Mouse (Mus musculus) hindlimb bud, embryonic 11.5 days (tissue): ENCODE results near the gene Ogdh.
"Not testable (repeated sequence)": the region's sequence is repeated elsewhere in the genome, so short reads cannot be mapped to it uniquely, and the experiment has no call there.

Experiments used
- DNase-seq: peaks from one replicate; pipeline ENCODE4 v3.0.0-alpha.2; 2012; ENCODE audit warnings: low read depth, low spot score; ENCODE audit errors: extremely low spot score

The Ogdh gene

GRCm38 (mm10) chr11:6291401-6292115, at the start of gene Ogdh:
Gene Ogdh (plus strand): TSS chr11:6291633.
- DNase-seq: peak; percentile 89

DNA sequence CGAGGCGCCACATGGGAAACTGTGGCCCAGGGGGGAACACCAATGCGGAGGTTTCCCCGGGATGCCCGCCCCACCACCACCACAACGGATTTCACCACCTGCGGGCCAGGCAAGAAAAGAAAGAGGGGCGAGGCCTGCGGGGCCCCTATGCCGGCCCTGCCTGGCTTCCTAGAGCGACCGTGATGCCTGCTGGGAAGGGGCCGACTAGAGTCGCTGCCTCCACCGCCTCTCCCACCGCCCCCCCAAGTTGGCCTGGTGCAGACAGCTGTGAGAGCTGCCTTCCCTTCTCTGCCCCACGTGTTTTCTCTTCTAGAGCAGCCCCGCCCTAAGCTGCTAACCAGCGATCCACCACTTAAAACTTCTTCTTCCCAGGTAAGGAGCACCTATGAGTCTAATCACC, 46.7 kb upstream of the Ogdh start:
- DNase-seq: no peak

DNA sequence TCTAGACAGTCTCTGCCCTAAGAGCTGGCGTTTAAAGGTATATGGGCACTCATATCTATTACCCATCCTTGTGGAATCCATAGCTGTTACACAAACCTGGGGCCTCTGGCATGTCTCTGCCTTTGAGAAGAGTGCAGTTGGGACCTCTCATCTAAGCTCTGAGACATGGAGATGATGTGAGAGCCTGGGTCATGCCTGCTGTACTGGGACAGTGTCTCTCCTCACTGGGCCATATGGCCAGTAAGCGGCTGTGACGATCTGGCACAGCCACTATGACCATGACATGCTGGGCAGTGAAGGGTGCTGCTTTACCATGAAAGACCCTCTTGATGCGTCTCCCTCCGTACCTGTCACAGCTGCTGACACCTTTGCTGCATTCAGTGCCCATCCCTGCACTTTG, 39.2 kb upstream of the Ogdh start:
- DNase-seq: no peak

DNA sequence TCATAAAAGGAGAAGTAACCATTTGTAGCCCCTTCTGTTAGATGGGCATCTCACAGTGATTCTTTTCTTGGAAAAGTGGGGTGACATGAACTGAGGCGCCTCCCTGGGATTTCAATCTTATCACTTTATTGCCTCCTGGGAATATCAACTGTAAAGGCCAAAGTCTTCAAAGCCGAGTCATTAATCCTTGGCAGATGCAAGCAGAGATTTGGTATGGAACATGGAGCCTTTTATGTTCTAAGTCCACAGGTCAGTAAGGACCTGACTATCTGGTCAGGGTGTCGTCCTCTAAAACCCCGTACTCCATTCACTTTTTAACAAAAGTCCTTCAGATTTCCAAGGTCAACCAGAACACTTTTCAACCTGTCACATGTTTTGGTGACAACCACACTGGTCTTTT, 38.6 kb upstream of the Ogdh start:
- DNase-seq: no peak

DNA sequence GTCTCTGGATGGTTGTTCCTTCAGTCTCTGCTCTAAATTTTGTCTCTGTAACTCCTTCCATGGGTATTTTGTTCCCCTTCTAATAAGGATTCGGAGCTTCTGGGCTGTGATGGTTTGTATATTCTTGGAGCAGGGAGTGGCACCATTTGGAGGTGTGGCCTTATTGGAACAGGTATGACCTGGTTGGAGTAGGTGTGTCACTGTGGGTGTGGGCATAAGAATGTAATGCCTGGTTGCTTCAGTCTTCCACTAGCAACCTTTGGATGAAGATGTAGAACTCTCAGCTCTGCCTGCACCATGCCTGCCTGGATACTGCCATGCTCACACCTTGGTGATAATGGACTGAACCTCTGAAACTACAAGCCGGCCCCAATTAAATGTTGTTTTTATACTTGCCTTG, 36.8 kb upstream of the Ogdh start:
- DNase-seq: not testable (repeated sequence)

DNA sequence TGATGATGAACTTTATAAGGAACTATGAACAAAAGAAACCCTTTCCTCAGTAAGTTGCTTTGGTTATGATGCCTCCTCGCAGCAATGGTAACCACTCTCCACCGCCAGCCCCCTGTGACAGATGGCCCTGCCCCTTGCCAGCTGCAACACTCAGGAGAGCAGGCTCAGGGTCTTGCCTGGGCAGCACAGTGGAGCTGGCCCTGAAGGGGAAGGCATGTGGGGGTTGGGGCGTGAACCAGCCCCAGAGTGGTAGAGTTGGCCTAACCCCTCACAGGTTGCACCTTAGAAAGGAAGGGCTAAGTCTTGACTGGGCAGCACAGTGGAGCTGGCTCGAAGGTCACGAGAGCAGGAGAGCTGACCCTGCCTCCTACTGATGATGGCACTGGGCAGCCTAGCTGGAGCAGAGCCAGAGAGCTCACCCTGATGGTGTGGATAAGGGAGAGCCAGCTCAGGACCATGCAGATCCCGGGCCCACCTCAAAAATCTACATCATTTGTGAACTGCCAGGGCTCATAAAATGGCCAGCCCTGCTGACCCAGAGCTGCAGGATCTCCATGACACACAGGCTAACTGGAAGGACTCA, 34.9 kb upstream of the Ogdh start:
- DNase-seq: no peak

DNA sequence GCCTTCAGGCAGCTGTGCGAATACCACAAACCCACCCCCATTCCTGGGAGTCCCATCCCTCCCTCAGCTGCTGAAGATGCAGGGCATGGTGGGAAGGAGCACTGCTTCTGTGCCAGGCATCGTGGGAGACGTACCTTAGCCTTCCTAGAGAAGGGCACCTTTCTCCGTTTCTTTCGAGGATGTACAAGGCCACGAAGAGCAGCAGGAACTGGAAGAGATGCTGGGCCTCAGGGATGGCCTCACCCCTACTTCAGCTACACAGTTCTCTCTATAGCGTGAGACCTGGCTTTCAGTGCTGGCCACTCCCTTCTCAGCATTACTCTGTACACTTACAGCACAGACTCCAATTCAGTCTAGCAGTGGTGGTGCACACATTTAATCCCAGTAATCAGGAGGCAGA, 32.0 kb upstream of the Ogdh start:
- DNase-seq: no peak

DNA sequence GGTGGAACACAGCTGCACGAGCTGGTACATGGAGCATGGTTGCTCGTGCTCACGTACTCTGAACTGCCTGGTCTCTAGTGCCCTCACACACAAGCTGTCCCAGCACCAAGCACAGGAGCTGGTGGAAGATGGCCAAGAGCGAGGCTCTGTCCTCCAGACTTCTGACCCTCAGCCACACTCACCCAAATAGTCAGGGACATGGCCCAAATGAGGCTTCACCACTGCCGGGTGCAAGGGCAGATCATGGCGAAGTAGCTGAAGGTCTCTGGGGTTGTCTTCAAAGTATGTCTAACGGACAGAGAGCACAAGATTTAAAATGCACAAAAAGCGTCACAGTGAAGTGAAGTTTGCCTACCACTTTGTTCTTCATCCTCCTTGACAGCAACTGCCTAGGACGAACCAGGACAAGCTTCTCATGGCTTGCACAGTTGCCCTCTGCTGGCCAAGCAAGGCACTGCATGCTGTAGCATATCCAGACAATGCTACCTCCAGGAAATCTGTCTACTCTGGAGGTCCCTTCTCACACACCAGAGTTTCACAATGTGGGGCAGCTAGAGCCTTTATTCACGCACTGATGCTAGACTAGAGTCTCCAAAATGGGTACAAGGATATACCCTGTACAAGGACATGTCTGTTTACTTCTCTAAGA, 29.9 kb upstream of the Ogdh start:
- peak; percentile 46 for DNase-seq

DNA sequence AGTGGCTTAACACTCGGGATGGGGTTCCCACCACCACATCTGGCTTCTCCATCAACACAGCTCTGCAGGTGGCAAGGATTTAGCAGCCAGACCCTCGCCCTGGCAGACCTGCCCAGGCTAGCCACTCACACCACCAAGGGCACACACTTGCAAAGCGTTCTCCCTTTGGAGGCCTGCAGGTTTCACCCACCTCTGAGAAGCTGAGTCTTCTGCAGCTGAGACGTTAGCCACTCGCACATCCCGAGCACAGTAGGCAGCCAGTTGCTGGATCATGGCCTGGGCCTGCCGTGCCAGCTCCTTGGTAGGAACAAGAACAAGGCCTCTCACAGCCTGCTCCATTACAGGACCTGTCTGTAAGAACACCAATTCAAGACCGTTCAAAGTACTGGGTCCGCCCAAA, 24.8 kb upstream of the Ogdh start:
- DNase-seq: no peak

- DNase-seq: peak; percentile 88
Measured at GRCm38 (mm10) chr11:6267320-6268254, 23.8 kb upstream of the Ogdh start, which contains the start of gene Ddx56. Gene Ddx56 (minus strand): TSS chr11:6267772.

- DNase-seq: no peak
Measured at GRCm38 (mm10) chr11:6273607-6274006, 17.8 kb upstream of the Ogdh start.

DNA sequence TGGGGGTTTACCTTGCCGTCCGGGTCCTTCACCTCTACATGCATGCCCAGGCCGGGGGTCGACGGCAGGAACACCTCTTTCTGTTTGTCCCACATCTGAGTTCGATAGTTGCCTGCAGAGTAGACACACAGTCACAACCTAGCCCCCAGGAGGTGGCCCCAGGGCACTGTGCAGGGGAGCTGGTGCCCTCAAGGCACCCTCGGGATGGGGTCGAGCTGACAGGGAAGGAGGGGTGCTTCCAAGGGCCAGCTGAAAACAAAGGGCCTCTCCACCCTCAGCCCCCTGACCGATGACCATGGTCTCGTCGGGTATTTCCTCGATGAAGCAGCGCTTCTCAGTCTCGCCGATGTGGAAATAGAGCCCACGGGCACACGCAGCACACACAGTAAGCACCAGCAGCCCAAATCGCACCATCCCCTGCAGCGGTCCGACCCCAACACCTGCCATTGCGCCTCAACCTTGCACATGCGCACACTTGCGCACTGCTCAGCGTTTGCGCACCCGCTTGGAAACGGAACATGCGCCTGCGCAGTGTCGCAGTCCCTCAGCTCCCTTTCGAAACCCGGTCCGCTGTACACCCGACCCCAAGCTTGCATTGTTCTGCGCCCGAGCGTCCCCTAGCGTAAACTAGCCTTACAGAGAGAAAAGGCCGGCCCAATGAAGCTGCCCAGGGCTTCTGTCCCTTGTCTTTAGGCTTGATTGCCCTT, 16.9 kb upstream of the Ogdh start, which contains the start of gene Tmed4:
Gene Tmed4 (minus strand): TSS at position 484 of the 707 bp plus-strand sequence.
- DNase-seq: peak; percentile 99

DNA sequence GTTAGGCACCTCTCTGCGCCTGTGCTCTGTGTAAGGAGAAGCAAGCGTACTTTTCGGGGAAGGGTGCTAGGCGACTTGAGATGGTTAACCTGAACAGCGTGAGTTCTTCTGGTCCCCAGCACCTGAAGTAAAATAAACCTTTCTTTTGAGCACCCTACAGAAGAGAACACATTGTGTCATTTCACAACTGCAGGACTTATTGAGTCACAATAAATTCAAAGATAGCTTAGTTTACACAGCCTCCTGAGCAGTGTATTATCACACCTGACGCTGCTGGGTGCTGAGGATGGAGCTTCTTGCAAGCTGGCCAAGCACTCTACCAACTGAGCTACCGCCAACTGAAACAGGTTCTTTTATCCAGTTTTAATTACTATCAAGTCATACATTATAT, 16.3 kb upstream of the Ogdh start:
- DNase-seq: no peak

- DNase-seq: no peak
Measured at GRCm38 (mm10) chr11:6276466-6276865, 15.0 kb upstream of the Ogdh start.

DNA sequence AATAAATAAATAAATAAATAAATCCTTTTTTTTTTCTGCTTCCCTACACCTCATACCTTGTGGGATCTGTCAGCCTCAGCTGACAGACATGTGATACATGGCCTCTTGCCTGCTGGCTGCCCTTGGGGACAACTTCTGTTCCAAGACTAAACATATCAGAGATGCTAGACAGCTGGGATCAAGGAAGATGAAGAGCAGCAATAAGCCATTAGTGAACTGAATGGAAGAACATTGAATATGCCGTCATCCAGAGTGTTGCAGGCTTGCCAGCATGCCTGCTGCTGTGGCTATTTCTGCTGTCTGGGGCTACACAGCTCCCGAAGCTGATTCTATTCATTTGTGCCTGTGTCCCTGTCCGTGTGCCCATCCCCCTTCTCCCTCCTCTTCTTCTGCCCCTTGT, 8.5 kb upstream of the Ogdh start:
- no peak for DNase-seq

- no peak for DNase-seq
Measured at GRCm38 (mm10) chr11:6290138-6290537, 1.3 kb upstream of the Ogdh start.

DNA sequence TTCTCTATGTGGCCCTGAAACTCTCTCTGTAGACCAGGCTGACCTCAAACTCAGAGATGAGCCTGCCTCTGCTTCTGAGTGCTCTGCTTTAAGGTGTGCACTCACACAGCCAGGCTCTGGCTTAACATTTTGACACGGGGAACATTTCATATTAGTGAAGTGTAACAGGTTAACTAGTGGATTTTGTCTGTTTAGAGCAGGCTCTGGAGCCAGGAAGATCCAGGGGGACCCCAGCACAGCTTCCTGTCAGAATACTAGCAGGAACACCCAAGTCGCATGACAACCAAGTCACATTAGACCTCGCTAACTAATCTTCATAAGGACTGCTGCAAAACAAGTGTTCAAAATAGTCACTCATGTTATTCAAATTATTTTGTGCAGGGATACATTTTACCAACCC, 550 bp upstream of the Ogdh start:
- DNase-seq: no peak

DNA sequence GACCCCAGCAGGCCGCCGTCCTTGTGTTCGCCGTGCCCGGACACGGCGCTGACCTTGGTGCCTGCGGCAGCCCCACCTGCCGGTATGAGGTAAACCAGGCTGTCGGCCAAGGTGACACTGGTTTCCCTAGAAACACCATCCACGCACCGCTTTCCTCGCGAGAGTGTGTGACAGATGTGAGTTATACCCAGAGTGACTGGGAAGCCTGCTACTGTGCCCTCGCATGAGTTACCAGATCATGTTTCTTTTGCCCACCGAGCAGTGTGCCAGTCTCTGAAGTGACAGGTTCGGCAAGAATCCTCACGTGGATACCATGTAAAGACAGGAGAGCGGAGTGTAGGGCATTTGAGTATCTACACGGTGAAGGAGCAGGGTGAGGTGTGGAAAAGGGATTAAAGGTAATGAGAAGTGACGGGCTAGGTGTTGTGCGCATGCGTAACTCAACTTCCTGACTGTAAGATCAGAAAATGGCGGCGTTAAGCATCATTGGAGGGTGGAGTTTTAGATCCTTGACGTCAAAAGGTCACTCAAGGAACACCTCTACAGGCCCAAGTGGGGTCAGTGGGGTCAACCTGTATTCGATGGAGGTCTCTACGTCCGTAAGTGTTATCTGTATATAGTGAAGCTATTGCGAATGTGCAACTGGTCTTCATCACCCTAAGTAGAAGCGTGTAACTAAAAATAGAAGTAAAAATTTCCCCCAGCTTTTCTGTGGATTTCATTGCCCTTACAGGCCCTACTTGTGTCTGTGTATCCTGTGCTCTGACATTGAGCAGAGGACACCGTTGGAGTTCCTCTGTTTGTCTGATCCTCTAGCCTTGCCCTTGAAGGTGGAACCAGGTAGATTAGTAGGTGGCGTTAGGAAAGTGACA, 919 bp downstream of the Ogdh start:
- peak; percentile 54 for DNase-seq

GRCm38 (mm10) chr11:6292988-6293349, 1.5 kb downstream of the Ogdh start:
- no peak for DNase-seq

- no peak for DNase-seq
Measured at GRCm38 (mm10) chr11:6293601-6294000, 2.2 kb downstream of the Ogdh start.
